Mouse (Mus musculus) small intestine, adult 2 months (tissue): ENCODE measurements at regions not wholly inside any gene's neighbourhood (a gene's known extent, or its start where the extent isn't known, plus 50 kb on each side); places are given as distances from the start of the nearest gene placed in this dataset.

ENCODE experiments used
- CTCF ChIP-seq: fragments of 200-500 bp; IDR thresholded peaks from 2 replicates; pipeline ENCODE4 v1.5.1; 2012; ENCODE audit warnings: low read depth, mild to moderate bottlenecking, control low read depth, inconsistent platforms, low read length, moderate library complexity, mixed read lengths; ENCODE audit not compliant: insufficient replicate concordance, insufficient read length; ENCODE audit errors: extremely low read depth
- POLR2A ChIP-seq: fragments of 200-500 bp; IDR thresholded peaks from 2 replicates; pipeline ENCODE4 v1.6.1; 2012; ENCODE audit warnings: low read depth, mild to moderate bottlenecking, control low read depth, inconsistent platforms, low read length, moderate library complexity

GRCm38 (mm10) chr5:54746973-54747372 is 748.7 kb downstream of the Stim2 start:
- no peak for TF ChIP-seq CTCF
- TF ChIP-seq POLR2A, result no peak
